Mouse (Mus musculus) spleen, adult 2 months (tissue): Measurements from ENCODE around the gene Nfkbid. TPM values are rescaled to one million over a fixed set of nuclear protein-coding genes. Genes with fewer than 3 reads are reported as not detected.

Source experiments
- DNase-seq, 2 experiments: peaks; one replicate each; pipeline versions ENCODE4 v3.0.0 to v3.0.0-alpha.2; 2012 to 2021; ENCODE audit warnings: low spot score in 2 of 2, low read depth in 1 of 2
- H3K27ac ChIP-seq: fragments of 200-500 bp; 2 replicates; pipeline ENCODE4 v1.5.1; 2012; ENCODE audit warnings: low read length, inconsistent platforms; ENCODE audit not compliant: insufficient read depth
- H3K27me3 ChIP-seq: fragments of 200-500 bp; 2 replicates; pipeline ENCODE4 v1.6.1; 2012; ENCODE audit warnings: mild to moderate bottlenecking, moderate library complexity, low read length, inconsistent platforms; ENCODE audit not compliant: control insufficient read depth, insufficient read depth
- H3K36me3 ChIP-seq: fragments of 200-500 bp; 2 replicates; pipeline ENCODE4 v1.6.1; 2012; ENCODE audit warnings: mild to moderate bottlenecking, low read length, inconsistent platforms; ENCODE audit not compliant: control insufficient read depth, insufficient read depth
- H3K4me1 ChIP-seq: fragments of 200-500 bp; 2 replicates; pipeline ENCODE4 v1.6.1; 2011; ENCODE audit warnings: inconsistent platforms; ENCODE audit not compliant: control insufficient read depth, insufficient read depth, insufficient read length
- H3K4me3 ChIP-seq: fragments of 200-500 bp; 2 replicates; pipeline ENCODE4 v1.5.1; 2011; ENCODE audit warnings: mild to moderate bottlenecking, inconsistent platforms; ENCODE audit not compliant: insufficient read depth, insufficient read length; ENCODE audit errors: extremely low read depth
- CTCF ChIP-seq: fragments of 200-500 bp; IDR thresholded peaks from 2 replicates; pipeline ENCODE4 v1.5.1; 2011; ENCODE audit warnings: mild to moderate bottlenecking, inconsistent platforms; ENCODE audit not compliant: insufficient read depth, insufficient read length, insufficient replicate concordance; ENCODE audit errors: extremely low read depth
- POLR2A ChIP-seq: fragments of 200-500 bp; IDR thresholded peaks from 2 replicates; pipeline ENCODE4 v1.6.1; 2011; ENCODE audit warnings: low read depth, low read length, inconsistent platforms
- WGBS: fragments of 180-500 bp; shearing (Covaris S2); methylation state at CpG from one replicate; pipeline ENCODE4 v1.1.7; 2018; 5-methylcytosine and 5-hydroxymethylcytosine counted together
- polyA plus RNA-seq: library from polyadenylated mRNA; depleted of rRNA; stranded (reverse); fragments of >200 nt; gene quantifications from 2 replicates; pipeline ENCODE4 v1.2.3, GENCODE M21; 2012

Gene Nfkbid
- polyA plus RNA-seq, 1 experiment = 55.1 TPM

- Histone ChIP-seq H3K27ac (peak overlapping the region; percentile 98), H3K4me3 (peak overlapping the region; percentile 69), H3K4me1 (peaks cover 24% of the 10 kb centered on the region; the same call in 1 of the 2 replicates), H3K36me3 (peaks cover 44% of the 10 kb centered on the region), H3K27me3 (no peaks in the 10 kb centered on the region)
- TF ChIP-seq CTCF = no peak
- no peak for TF ChIP-seq POLR2A
- WGBS = 3% methylated on average over 23 of the region's 23 CpGs
- DNase-seq = peak; percentile 42 to 71
Measured at GRCm38 (mm10) chr7:30423071-30423641, 1.6 kb downstream of the Nfkbid start.

- no peak for TF ChIP-seq POLR2A
- TF ChIP-seq CTCF = no peak
- peaks cover 37% of the 10 kb centered on the region for H3K36me3 ChIP-seq
- no peak for DNase-seq
- H3K27me3 ChIP-seq = no peaks in the 10 kb centered on the region
- H3K4me1 ChIP-seq = peaks cover 7% of the 10 kb centered on the region; the same call in 1 of the 2 replicates
- H3K27ac ChIP-seq = no peak overlapping the region
- no peak overlapping the region for H3K4me3 ChIP-seq
Measured at GRCm38 (mm10) chr7:30429327-30429726, 7.8 kb downstream of the Nfkbid start.

- Histone ChIP-seq H3K4me1 (peaks cover 7% of the 10 kb centered on the region; the same call in 1 of the 2 replicates), H3K27me3 (no peaks in the 10 kb centered on the region), H3K4me3 (no peak overlapping the region), H3K36me3 (peaks cover 29% of the 10 kb centered on the region), H3K27ac (peak overlapping the region; percentile 41)
- no peak for DNase-seq
- TF ChIP-seq POLR2A (no peak), CTCF (no peak)
- 21% methylated on average over 2 of the region's 2 CpGs for WGBS
Measured at GRCm38 (mm10) chr7:30430191-30430590, 8.7 kb downstream of the Nfkbid start.

GRCm38 (mm10) chr7:30431793-30432192 lies 10.3 kb downstream of the Nfkbid start:
- TF ChIP-seq POLR2A (no peak), CTCF (peak; percentile 74; the same call in 1 of the 2 replicates)
- Histone ChIP-seq H3K27ac (no peak overlapping the region), H3K4me1 (peaks cover 7% of the 10 kb centered on the region; the same call in 1 of the 2 replicates), H3K36me3 (peaks cover 16% of the 10 kb centered on the region), H3K27me3 (peaks cover 2% of the 10 kb centered on the region; the same call in 1 of the 2 replicates), H3K4me3 (no peak overlapping the region)
- WGBS = 0% methylated on average over 3 of the region's 3 CpGs
- peak; percentile 69 to 75 for DNase-seq

GRCm38 (mm10) chr7:30434238-30434637 lies 12.7 kb downstream of the Nfkbid start:
- Histone ChIP-seq H3K36me3 (no peaks in the 10 kb centered on the region), H3K4me1 (peaks cover 7% of the 10 kb centered on the region; the same call in 1 of the 2 replicates), H3K27me3 (peaks cover 2% of the 10 kb centered on the region; the same call in 1 of the 2 replicates), H3K4me3 (no peak overlapping the region), H3K27ac (no peak overlapping the region)
- no peak for DNase-seq
- 1% methylated on average over 10 of the region's 10 CpGs for WGBS
- TF ChIP-seq POLR2A (no peak), CTCF (no peak)

GRCm38 (mm10) chr7:30434701-30435100 lies 13.2 kb downstream of the Nfkbid start:
- Histone ChIP-seq H3K27me3 (peaks cover 2% of the 10 kb centered on the region; the same call in 1 of the 2 replicates), H3K4me3 (no peak overlapping the region), H3K36me3 (no peaks in the 10 kb centered on the region), H3K27ac (no peak overlapping the region), H3K4me1 (peaks cover 7% of the 10 kb centered on the region; the same call in 1 of the 2 replicates)
- DNase-seq = no peak
- TF ChIP-seq POLR2A (no peak), CTCF (no peak)
- WGBS = 69% methylated on average over 10 of the region's 10 CpGs

- no peak for DNase-seq
- Histone ChIP-seq H3K27me3 (peaks cover 2% of the 10 kb centered on the region; the same call in 1 of the 2 replicates), H3K36me3 (no peaks in the 10 kb centered on the region), H3K4me1 (peaks cover 3% of the 10 kb centered on the region; the same call in 1 of the 2 replicates), H3K27ac (no peak overlapping the region), H3K4me3 (no peak overlapping the region)
- TF ChIP-seq POLR2A = no peak
- no peak for TF ChIP-seq CTCF
- 49% methylated on average over 9 of the region's 9 CpGs for WGBS
Measured at GRCm38 (mm10) chr7:30435156-30435555, 13.6 kb downstream of the Nfkbid start.
